Mouse (Mus musculus) telencephalon, adult 2 months (tissue): Measurements from ENCODE around the gene Manbal.

ENCODE experiments used
- DNase-seq: peaks from one replicate; pipeline ENCODE4 v3.0.0-alpha.2; 2011; ENCODE audit warnings: low read depth, low spot score

The Manbal gene

GRCm38 (mm10) chr2:157434041-157434440 lies 66.6 kb downstream of the Manbal start:
- no peak for DNase-seq

GRCm38 (mm10) chr2:157434497-157434896 lies 67.1 kb downstream of the Manbal start:
- peak; percentile 46 for DNase-seq

GRCm38 (mm10) chr2:157436496-157436895 lies 69.1 kb downstream of the Manbal start:
- no peak for DNase-seq

- DNase-seq, result no peak
Measured at GRCm38 (mm10) chr2:157437123-157437522, 69.7 kb downstream of the Manbal start.

- no peak for DNase-seq
Measured at GRCm38 (mm10) chr2:157441363-157441762, 74.0 kb downstream of the Manbal start.
